Mouse (Mus musculus) midbrain, embryonic 11.5 days (tissue): ENCODE data around the gene Rad51b. TPM values are rescaled to one million over a fixed set of nuclear protein-coding genes. Genes with fewer than 3 reads are reported as not detected.

Source experiments
- ATAC-seq: fragments of 200-750 bp; cut with Nextera tagmentation; 2 replicates; pipeline ENCODE4 v1.8.0; 2017; ENCODE audit warnings: moderate TSS enrichment, moderate library complexity; ENCODE audit not compliant: low FRiP score
- DNase-seq: peaks from one replicate; pipeline ENCODE4 v3.0.0; 2015; ENCODE audit warnings: low spot score; ENCODE audit errors: missing footprints
- H3K27ac ChIP-seq: fragments of 300-500 bp; sonication (generic); 2 replicates; pipeline ENCODE4 v1.5.1; 2014; ENCODE audit warnings: low read depth, low read length
- H3K27me3 ChIP-seq: fragments of 300-500 bp; sonication (generic); 2 replicates; pipeline ENCODE4 v1.6.1; 2014; ENCODE audit warnings: mild to moderate bottlenecking, low read length, moderate library complexity, mixed read lengths; ENCODE audit not compliant: control insufficient read depth, insufficient read depth
- H3K36me3 ChIP-seq: fragments of 300-500 bp; sonication (generic); 2 replicates; pipeline ENCODE4 v1.6.1; 2014; ENCODE audit warnings: mild to moderate bottlenecking, low read length, moderate library complexity, mixed read lengths; ENCODE audit not compliant: control insufficient read depth, insufficient read depth
- H3K4me1 ChIP-seq: fragments of 300-500 bp; sonication (generic); 2 replicates; pipeline ENCODE4 v1.6.1; 2014; ENCODE audit warnings: low read length; ENCODE audit not compliant: control insufficient read depth, insufficient read depth
- H3K4me2 ChIP-seq: fragments of 300-500 bp; sonication (generic); 2 replicates; pipeline ENCODE4 v1.6.1; 2014; ENCODE audit warnings: mild to moderate bottlenecking, moderate library complexity
- H3K4me3 ChIP-seq: fragments of 300-500 bp; sonication (generic); 2 replicates; pipeline ENCODE4 v1.5.1; 2014; ENCODE audit warnings: low read depth, low read length
- H3K9ac ChIP-seq: fragments of 300-500 bp; sonication (generic); 2 replicates; pipeline ENCODE4 v1.6.1; 2014; ENCODE audit warnings: low read length
- H3K9me3 ChIP-seq: fragments of 300-500 bp; sonication (generic); 2 replicates; pipeline ENCODE4 v1.6.1; 2016; ENCODE audit warnings: low read length; ENCODE audit not compliant: control insufficient read depth
- WGBS: fragments of 180-500 bp; shearing (Covaris S2); extraction: QIAGEN DNeasy Blood & Tissue Kit; methylation state at CpG from one replicate; pipeline ENCODE4 v1.1.7; 2014; 5-methylcytosine and 5-hydroxymethylcytosine counted together
- polyA plus RNA-seq: library from polyadenylated mRNA; unstranded; fragments of >200 nt; fragmentation: Nextera tagmentation; extraction: Ambion mirVana; gene quantifications from 2 replicates; pipeline ENCODE4 v1.2.1, GENCODE M21; 2014

The Rad51b gene
- polyA plus RNA-seq, 1 experiment from 2014 or later, result 6.9 TPM

- Histone ChIP-seq H3K27me3 (no peaks in the 10 kb centered on the region), H3K27ac (no peak overlapping the region)
- WGBS, result 77% methylated on average over 4 of the region's 4 CpGs
Measured at GRCm38 (mm10) chr12:79683759-79684158, 386.7 kb downstream of the Rad51b start.

GRCm38 (mm10) chr12:79684338-79684737 lies 387.3 kb downstream of the Rad51b start:
- 92% methylated on average over 2 of the region's 2 CpGs for WGBS
- Histone ChIP-seq H3K4me1 (peaks cover 3% of the 10 kb centered on the region), H3K4me2 (no peak overlapping the region)

More at GRCm38 (mm10) chr12:79683759-79684158, 386.7 kb downstream of the Rad51b start:
- H3K4me2 ChIP-seq, result no peak overlapping the region
- no peak for ATAC-seq
- no peak overlapping the region for H3K9ac ChIP-seq
- no peaks in the 10 kb centered on the region for H3K9me3 ChIP-seq
- peaks cover 3% of the 10 kb centered on the region for H3K4me1 ChIP-seq
- H3K4me3 ChIP-seq, result no peak overlapping the region
- no peak for DNase-seq
- H3K36me3 ChIP-seq, result no peaks in the 10 kb centered on the region

GRCm38 (mm10) chr12:79686594-79687325 lies 389.7 kb downstream of the Rad51b start:
- no peak overlapping the region for H3K27ac ChIP-seq
- no peak for ATAC-seq

More at GRCm38 (mm10) chr12:79684338-79684737, 387.3 kb downstream of the Rad51b start:
- Histone ChIP-seq H3K9me3 (no peaks in the 10 kb centered on the region), H3K27ac (no peak overlapping the region), H3K27me3 (no peaks in the 10 kb centered on the region), H3K4me3 (no peak overlapping the region), H3K36me3 (no peaks in the 10 kb centered on the region), H3K9ac (no peak overlapping the region)
- DNase-seq (no peak), ATAC-seq (no peak)

GRCm38 (mm10) chr12:79687683-79688386 lies 390.8 kb downstream of the Rad51b start:
- no peak overlapping the region for H3K4me3 ChIP-seq
- 66% methylated on average over 7 of the region's 7 CpGs for WGBS
- no peaks in the 10 kb centered on the region for H3K9me3 ChIP-seq
- H3K36me3 ChIP-seq, result no peaks in the 10 kb centered on the region
- H3K9ac ChIP-seq, result no peak overlapping the region
- no peak overlapping the region for H3K27ac ChIP-seq
- DNase-seq (no peak), ATAC-seq (no peak)
- H3K27me3 ChIP-seq, result no peaks in the 10 kb centered on the region
- H3K4me1 ChIP-seq, result peaks cover 3% of the 10 kb centered on the region
- H3K4me2 ChIP-seq, result no peak overlapping the region

More at GRCm38 (mm10) chr12:79686594-79687325, 389.7 kb downstream of the Rad51b start:
- Histone ChIP-seq H3K36me3 (no peaks in the 10 kb centered on the region), H3K4me3 (no peak overlapping the region), H3K9me3 (no peaks in the 10 kb centered on the region), H3K4me2 (no peak overlapping the region), H3K9ac (no peak overlapping the region), H3K4me1 (peaks cover 3% of the 10 kb centered on the region), H3K27me3 (no peaks in the 10 kb centered on the region)
- 47% methylated on average over 9 of the region's 9 CpGs for WGBS
- DNase-seq, result no peak

GRCm38 (mm10) chr12:79689299-79689698 lies 392.2 kb downstream of the Rad51b start:
- 74% methylated on average over 8 of the region's 8 CpGs for WGBS
- H3K27ac ChIP-seq, result no peak overlapping the region
- H3K4me2 ChIP-seq, result no peak overlapping the region
- no peak overlapping the region for H3K4me3 ChIP-seq
- no peaks in the 10 kb centered on the region for H3K36me3 ChIP-seq
- no peaks in the 10 kb centered on the region for H3K27me3 ChIP-seq
- ATAC-seq, result no peak
- DNase-seq, result no peak
- no peaks in the 10 kb centered on the region for H3K9me3 ChIP-seq
- H3K4me1 ChIP-seq, result peaks cover 3% of the 10 kb centered on the region
- no peak overlapping the region for H3K9ac ChIP-seq

GRCm38 (mm10) chr12:79691929-79692862 lies 395.1 kb downstream of the Rad51b start:
- Histone ChIP-seq H3K4me1 (peaks cover 3% of the 10 kb centered on the region), H3K27ac (no peak overlapping the region), H3K4me3 (no peak overlapping the region), H3K36me3 (no peaks in the 10 kb centered on the region), H3K27me3 (no peaks in the 10 kb centered on the region), H3K9me3 (no peaks in the 10 kb centered on the region), H3K9ac (no peak overlapping the region), H3K4me2 (no peak overlapping the region)
- DNase-seq (no peak), ATAC-seq (no peak)
- WGBS, result 92% methylated on average over 14 of the region's 14 CpGs

GRCm38 (mm10) chr12:79695832-79696434 lies 398.9 kb downstream of the Rad51b start:
- 70% methylated on average over 3 of the region's 3 CpGs for WGBS
- no peak overlapping the region for H3K4me2 ChIP-seq
- H3K4me3 ChIP-seq, result no peak overlapping the region
- no peak for DNase-seq
- H3K9ac ChIP-seq, result no peak overlapping the region
- no peaks in the 10 kb centered on the region for H3K27me3 ChIP-seq
- no peak overlapping the region for H3K27ac ChIP-seq
- H3K36me3 ChIP-seq, result no peaks in the 10 kb centered on the region
- H3K4me1 ChIP-seq, result no peaks in the 10 kb centered on the region; the same call in 1 of the 2 replicates
- no peaks in the 10 kb centered on the region for H3K9me3 ChIP-seq
- no peak for ATAC-seq

GRCm38 (mm10) chr12:79703555-79703954 lies 406.5 kb downstream of the Rad51b start:
- no peak overlapping the region for H3K4me3 ChIP-seq
- WGBS, result 38% methylated on average over 8 of the region's 8 CpGs
- no peak for ATAC-seq

More at GRCm38 (mm10) chr12:79703555-79703954, 406.5 kb downstream of the Rad51b start:
- no peaks in the 10 kb centered on the region for H3K9me3 ChIP-seq
- DNase-seq, result no peak
- no peak overlapping the region for H3K27ac ChIP-seq
- H3K4me2 ChIP-seq, result no peak overlapping the region
- H3K27me3 ChIP-seq, result no peaks in the 10 kb centered on the region
- peaks cover 9% of the 10 kb centered on the region for H3K4me1 ChIP-seq
- H3K36me3 ChIP-seq, result no peaks in the 10 kb centered on the region
- no peak overlapping the region for H3K9ac ChIP-seq
